Mouse (Mus musculus) central nervous system, embryonic 11.5 days (tissue): ENCODE data around the gene Serpinb6c. TPM values are rescaled to one million over a fixed set of nuclear protein-coding genes. Genes with fewer than 3 reads are reported as not detected.

Experiments used
- polyA plus RNA-seq: library from polyadenylated mRNA; depleted of rRNA; stranded (reverse); fragments of >200 nt; gene quantifications from 2 replicates; pipeline ENCODE4 v1.2.3, GENCODE M21; 2012; rRNA removed

The Serpinb6c gene
- 0.10 and 0.16 TPM in 2 replicates for polyA plus RNA-seq

DNA sequence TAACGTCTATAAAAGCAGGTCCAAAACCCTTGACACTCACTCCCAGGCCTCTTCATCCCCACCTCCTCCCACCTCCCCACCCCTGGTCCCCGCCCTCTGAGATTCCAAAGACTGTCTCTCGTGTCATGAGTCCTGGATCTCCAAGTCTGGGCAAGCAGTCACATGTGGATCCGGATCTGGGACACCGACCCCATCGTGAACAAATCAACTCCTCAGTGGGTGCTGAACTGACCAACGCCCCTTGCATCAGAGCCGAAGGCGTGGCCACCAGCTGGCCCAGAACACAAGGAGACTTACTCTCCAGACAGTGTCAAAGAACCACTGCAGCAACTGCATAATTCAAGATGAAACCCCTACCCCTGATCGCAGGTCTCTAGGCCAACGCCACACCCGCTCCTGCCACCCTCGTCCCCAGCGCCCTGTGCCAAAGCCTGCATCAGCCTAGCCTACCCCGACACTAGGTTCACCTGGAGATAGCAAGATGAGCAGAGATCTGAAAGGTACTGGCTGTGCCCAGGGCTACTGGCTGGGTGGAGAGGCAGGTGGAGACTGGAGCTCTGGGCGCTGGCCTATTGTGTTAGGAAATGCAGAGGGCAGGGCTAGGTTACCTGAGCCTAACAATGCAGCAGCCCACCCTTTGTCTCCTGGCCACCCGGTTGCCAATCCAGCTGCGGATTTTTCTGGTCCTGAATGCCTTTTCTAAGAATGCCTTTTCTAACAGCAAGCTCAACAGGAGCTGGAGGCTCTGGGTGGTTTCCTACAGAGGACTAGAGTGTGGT lies at the start of gene Serpinb6c:
Gene Serpinb6c (minus strand): TSS at position 533 of the 779 bp plus-strand sequence.

GRCm38 (mm10) chr13:33843308-33843707 lies 62.2 kb downstream of the Serpinb6c start, which contains the start of gene Serpinb6e:
Gene Serpinb6e, minus strand, starts transcription at chr13:33843408.

Other genes starting within 250 kb of the Serpinb6c start
- not detected in 2 replicates for gene Serpinb6d, start 244.3 kb downstream of the Serpinb6c start, polyA plus RNA-seq
- not detected in 2 replicates for gene Serpinb6e, start 62.3 kb downstream of the Serpinb6c start, polyA plus RNA-seq
- 13.0 and 13.1 TPM in 2 replicates for gene Nqo2, start 59.0 kb upstream of the Serpinb6c start, polyA plus RNA-seq
- 5.6 and 7.5 TPM in 2 replicates for gene Ripk1, start 96.7 kb upstream of the Serpinb6c start, polyA plus RNA-seq
- 31.5 and 38.5 TPM in 2 replicates for gene Serpinb6a, start 97.1 kb upstream of the Serpinb6c start, polyA plus RNA-seq
- 17.2 and 24.1 TPM in 2 replicates for gene Bphl, start 131.9 kb upstream of the Serpinb6c start, polyA plus RNA-seq
- 352 and 414 TPM in 2 replicates for gene Tubb2a, start 172.3 kb upstream of the Serpinb6c start, polyA plus RNA-seq
- 2,053 and 2,445 TPM in 2 replicates for gene Tubb2b, start 224.8 kb upstream of the Serpinb6c start, polyA plus RNA-seq